Mouse (Mus musculus) skeletal muscle tissue, adult 2 months (tissue): ENCODE measurements around the gene Pde4dip.

Source experiments
- DNase-seq: peaks from one replicate; pipeline ENCODE4 v3.0.0-alpha.2; 2012; ENCODE audit warnings: low read depth, low spot score

Pde4dip gene

GRCm38 (mm10) chr3:97649022-97649421 lies 239.5 kb downstream of the Pde4dip start:
- DNase-seq: no peak

- DNase-seq: no peak
Observed at GRCm38 (mm10) chr3:97648518-97648917, 240.0 kb downstream of the Pde4dip start.

GRCm38 (mm10) chr3:97642001-97642400 lies 246.5 kb downstream of the Pde4dip start:
- no peak for DNase-seq

GRCm38 (mm10) chr3:97641396-97641795 lies 247.1 kb downstream of the Pde4dip start:
- no peak for DNase-seq
